Mouse (Mus musculus) kidney, postnatal 10 days (tissue): Measurements from ENCODE around the gene Pnn.
"Not testable (repeated sequence)": the region's sequence is repeated elsewhere in the genome, so short reads cannot be mapped to it uniquely, and the experiment has no call there.

ENCODE experiments used
- DNase-seq: peaks from one replicate; pipeline ENCODE4 v3.0.0; 2021; ENCODE audit warnings: mixed read lengths

The Pnn gene

DNA sequence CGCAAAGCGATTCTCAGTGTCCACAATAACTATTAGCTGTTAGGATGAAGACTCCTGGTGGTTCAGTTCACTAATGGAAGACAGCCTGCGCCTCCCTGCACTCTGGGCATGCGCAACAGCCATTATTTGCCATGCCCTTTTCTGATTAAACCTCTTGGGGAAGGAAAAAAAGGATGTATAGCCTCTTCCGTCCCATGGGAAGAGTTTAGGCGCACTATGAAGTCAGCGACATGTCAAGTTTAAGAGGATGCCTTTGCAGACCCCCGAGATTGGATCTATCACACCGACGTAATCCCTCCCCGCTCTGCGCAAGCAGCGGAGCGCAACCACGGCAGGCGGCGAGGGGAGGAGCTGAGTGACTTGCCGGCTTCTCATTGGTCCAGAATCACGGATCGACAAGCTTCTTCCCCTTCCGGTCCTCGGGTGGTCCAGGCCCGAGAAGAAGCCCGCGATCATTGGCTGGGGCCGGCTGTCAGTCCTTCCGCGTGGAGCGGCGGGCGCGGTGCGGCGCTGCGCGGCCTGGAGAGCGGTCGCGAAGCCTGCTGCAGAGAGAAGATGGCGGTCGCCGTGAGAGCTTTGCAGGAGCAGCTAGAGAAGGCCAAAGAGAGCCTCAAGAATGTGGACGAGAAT is at the start of gene Pnn:
Gene Pnn, plus strand, starts transcription at position 437 of the 630 bp plus-strand sequence.
- DNase-seq = peak; percentile 98

DNA sequence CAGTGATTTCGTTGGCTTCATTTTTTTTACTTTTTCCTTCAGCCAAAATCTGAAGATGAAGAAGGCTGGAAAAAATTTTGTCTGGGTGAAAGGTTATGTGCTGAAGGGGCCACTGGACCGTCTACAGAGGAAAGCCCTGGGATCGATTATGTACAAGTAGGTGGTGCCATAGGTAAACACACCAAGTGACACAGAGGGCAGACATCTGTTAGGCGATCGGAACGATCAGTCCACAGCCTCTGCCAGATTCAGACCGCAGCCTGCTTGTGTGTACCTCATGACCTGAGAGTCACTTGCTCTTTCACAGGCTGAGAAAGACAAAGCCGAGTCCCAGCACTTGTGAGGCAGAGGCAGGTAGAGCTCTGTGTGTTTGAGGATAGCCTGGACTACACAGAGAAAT is 48.7 kb upstream of the Pnn start:
- DNase-seq = no peak

DNA sequence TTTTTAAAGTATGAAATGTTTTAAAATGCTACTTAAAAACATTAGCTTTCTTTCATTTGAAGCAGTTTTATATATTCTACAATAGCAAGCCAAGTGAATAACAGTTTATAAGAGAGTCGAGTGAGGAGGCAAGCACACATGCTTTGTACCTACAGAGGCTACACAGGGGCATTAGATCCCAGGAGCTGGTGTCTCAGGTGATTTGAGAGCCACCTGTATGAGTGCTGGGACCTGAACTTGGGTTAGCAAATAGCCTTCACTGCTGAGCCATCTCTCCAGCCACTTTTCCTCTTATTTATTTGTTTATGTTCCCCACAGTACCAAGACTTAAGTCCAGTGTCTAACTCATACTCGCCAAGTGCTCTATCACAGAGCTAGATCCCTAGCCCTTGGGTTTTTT is 46.8 kb upstream of the Pnn start:
- DNase-seq = no peak

DNA sequence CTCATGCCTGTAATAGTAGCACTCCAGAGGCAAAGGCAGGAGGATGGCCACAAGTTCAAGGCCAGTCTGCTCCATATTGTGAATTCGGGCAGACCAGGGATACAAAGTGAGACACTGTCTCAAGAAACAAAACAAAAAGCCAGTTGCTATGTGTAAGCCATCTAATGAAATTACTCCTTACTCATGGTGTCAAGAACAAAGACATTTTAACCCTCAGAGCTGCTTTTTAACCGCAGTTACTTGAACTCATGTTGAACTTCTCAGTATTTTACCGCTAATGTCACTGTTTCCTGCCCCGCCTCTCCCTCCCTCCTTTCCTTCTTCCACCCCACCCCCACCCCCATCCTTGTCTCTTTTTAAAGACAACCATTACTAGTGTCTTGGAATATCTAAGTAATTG is 45.4 kb upstream of the Pnn start:
- no peak for DNase-seq

DNA sequence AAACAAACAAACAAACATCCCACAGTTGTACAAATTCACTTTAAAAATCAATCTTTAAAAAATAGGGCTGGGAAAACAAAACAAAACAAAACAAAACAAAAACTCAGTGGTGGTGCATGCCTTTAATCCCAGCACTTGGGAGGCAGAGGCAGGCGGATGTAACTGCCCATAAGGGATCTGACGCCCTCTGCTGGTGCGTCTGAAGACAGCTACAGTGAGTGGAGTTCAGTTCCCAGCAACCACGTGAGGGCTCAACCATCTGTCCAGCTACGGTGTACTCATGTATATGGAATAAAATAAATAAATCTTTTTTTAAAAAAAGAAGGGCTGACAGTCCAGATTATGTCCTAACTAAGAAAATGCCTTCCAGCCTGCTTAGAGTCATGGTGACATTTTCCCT is 34.6 kb upstream of the Pnn start:
- no peak for DNase-seq

DNA sequence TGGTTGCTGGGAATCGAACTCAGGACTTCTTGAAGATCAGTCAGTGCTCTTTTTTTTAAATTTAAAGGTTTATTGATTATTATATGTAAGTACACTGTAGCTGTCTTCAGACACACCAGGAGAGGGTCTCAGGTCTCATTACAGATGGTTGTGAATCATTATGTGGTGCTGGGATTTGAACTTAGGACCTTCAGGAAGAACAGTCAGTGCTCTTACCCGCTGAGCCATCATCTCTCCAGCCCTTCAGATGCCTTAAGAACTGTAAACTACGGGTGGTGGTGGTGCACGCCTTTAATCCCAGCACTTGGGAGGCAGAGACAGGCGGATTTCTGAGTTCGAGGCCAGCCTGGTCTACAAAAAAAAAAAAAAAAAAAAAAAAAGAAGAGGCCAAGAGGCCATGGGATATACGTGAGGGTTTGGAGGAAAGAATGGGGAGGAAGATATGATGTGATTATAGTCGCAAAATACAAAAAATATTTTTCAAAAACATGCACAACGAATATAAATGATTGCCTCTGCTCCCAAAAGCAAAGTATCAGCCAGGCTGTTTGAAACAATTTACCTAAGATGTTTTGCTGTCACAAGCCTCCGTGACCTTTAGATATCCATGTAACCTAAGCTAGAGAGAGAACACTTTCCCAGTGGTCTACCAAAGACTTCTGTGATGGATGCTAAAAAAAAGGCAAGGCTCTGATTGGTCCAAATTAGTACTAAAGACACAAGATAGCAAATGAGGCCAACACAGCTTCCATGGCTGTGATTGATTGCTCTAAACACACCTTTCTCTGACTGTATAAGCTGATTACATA is 27.3 kb upstream of the Pnn start:
- no peak for DNase-seq

DNA sequence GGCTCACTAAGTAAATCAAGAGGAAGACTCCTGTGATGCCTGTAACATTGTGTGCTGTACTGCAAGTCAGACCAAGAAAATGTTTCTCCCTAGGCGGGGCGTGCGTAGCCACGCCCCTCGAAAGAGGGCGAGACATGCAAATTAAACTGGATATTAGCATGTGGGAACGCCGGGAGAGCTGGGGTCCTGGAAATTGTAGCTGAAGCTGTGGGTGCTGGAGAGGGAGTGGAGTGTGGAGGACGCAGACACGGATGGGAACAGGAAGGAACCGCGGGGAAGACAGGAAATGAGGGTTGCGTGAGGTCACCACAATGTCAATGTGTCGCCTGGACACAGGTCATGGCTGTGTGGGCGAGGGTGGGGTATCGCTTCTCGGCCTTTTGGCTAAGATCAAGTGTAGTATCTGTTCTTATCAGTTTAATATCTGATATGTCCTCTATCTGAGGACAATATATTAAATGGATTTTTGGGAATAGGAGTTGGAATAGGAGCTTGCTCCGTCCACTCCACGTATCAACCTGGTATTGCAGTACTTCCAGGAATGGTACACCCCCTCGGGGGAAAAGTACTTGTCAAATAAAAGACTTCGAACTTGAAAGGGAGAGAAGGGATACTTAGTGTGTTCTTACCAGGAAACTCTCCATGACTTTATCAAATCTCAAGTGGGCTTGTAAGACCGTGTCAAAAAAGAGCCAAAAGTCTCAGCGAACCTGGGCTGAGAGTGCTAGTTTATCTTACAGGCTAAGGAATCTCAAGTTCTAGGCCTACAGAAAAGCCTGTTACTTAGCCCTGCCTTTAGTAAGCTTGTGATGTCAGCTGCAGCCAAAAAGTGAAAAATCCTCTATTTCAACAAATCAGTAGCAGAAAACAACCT is 26.5 kb upstream of the Pnn start:
- peak; percentile 62 for DNase-seq

DNA sequence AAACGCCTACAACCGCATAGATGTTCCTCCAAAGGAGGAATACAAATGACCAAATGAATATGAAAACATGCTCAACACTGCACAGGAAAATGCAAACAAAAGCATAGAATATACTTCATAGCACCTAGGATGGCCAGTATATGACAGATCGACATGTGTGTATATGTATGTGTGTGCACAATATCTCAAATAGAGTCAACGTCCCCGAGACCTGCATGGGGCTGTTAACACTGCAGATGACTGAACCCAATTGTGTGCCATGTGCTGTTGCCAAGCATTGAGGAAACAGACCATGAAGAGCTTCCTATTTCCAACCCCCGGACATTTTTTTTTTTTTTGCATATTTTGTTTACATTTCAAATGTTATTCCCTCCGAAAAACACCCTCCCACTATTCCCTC is 25.8 kb upstream of the Pnn start:
- no peak for DNase-seq

DNA sequence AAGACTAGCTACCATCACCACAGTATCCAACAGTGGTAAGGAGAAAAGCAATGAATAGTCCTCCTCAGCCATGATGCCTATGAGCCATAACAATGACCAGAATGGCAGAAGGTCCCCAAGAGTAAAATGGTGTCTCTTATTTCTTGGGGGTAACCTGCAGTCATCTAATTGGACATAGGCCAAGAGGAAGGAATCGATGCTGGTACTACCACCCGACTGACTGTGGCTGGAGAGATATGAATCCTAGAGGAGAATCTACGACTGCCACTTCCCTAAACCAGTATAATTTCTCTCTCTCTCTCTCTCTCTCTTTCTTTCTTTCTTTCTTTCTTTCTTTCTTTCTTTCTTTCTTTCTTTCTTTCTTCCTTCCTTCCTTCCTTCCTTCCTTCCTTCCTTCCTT is 14.2 kb upstream of the Pnn start:
- DNase-seq = no peak

DNA sequence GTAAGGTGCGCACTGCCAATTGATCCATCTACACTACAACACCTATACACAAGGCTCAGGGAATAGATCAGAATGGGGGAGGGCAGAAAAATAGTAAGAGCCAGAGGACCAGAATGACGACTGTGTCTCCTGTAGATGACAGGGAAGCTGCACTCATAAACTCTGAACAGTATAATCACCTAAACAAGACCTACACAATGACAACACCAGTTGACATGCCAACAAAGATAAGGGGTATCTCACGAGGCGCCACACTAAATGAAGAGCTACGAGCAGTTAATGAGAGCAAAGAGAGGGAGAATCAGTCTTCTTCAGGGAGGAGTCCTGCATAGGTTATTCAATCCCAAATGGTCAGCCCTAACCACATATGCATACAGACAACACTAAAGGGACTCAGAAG is 13.5 kb upstream of the Pnn start:
- no peak for DNase-seq

DNA sequence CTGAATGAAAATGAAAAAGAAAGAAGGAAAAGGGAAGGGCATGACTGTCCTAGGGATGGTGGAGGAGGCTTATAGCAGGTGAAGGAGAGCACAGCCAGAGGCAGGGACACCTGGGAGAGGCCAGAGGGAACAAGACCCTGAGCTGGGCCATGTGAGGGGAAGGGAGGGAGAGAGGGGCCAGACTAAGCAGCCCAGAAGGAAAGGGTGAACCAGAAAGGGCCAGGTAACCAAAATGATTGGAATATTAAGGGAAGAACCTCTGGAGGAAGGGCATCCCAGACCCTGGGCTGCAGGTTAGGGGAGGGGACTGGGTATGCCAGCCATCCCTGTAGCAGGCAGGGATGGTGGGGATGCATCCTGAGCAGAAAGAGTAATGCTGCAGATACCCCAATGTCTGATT is 12.7 kb upstream of the Pnn start:
- DNase-seq = no peak

DNA sequence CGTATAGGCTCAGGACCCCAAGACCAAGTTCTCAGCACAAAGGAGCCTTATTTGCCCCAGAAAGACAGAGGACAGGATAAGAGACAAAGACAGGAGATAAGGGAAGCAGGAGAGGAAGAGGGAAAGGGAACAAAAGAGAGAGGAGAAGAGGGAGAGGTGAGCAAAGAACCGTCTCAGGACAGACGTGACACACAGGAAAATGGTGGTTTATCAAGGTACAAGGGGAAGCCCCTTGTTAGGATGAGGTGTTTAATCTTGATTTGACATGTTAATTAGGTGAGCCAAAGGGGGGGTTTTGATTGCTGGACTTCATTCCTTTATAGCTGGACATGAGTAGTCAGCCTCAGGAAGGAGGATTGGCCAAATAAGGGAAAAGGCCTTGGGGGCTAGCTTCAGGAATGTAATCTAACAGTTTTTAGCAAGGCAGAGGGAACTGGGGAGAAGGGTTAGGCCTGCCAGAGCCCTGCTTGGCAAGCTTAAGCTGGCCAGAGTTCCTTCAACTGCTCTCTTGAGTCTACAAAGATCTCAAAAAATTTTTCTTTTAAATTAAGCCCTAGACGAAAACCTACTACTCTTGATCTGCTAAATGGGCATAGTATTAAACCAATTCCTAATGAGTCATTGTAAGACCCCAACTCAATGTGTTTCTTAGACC is 11.4 kb upstream of the Pnn start:
- no peak for DNase-seq

DNA sequence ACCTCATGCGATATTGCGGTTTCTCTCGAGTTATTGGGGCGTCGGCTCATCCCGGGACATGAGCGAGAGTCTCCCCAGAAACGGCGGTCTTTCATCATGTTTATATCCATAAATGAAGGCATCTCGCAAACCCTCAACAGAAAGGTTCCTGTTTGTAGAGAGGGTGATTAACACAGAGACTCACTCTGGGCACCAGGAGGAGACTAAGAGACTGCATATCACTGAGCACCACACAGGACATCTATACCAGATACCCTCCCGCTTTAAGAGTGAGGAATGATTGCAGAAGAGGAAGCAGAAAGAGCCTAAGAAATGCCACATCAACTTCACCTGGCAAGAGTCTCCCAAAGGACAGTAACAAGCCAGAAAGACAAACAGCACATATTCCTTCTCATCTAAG is 10.5 kb upstream of the Pnn start:
- no peak for DNase-seq

DNA sequence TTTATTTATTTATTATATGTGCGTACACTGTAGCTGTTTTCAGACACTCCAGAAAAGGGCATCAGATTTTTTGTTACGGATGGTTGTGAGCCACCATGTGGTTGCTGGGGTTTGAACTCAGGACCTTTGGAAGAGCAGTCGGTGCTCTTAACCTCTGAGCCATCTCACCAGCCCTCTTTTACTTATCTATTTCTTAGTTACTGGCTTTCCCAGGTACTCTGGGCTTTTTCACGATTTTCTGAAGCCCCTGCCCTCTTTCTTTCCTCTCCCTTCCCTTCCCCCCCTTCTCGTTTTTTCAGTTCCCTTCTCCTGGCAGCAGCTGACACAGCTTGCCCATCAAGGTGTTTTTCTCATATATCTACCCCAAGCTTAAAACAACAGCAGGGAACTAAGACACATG is 8.4 kb upstream of the Pnn start:
- DNase-seq = not testable (repeated sequence)

DNA sequence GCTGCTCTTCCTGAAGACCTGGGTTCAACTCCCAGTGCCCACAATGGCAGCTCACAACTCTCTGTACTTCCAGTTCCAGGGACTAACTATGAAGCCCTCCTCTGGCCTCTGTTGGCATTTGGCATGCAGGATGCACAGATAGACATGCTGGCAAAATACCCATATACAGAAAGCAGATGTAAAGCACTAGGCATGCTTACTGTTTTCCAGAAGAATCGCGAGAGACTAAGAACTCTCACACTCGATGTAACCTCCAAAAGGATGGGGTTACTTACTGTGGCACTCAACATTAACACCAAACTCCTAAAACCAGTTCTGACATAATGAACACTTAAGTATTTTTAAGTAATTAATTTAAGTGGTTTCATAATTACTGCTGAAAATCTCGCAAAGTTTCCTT is 6.4 kb upstream of the Pnn start:
- DNase-seq = no peak

DNA sequence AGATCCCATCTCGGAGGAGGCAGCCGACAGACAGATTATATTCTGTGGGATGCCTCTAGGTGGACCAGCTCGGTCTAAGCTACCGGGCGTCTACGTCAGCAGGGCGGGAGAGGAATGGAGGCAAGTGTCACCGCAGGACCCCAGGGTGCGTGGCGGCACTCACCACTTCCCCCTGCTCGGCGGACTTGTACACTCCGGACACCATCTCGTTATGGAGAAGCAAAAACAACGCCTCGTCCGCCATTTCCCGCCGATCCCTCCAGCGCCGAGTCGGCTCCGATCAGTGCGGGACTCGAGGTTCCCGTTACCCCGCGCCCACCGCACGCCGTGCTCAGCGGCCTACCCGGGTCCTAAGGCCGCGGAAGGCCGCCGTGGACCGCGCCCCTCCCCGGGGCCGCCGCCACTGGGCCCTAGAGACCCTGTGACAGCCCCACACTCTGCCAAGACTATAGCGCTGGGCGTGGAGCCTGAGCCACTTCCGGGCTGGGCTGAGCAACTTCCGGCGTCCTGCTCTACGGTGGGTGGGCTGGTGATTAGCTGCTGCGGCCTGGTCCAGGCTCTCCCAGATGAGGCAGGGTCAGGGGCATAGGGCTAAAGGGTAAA is 5.6 kb upstream of the Pnn start, which contains the start of gene Trappc6b:
Gene Trappc6b, minus strand, starts transcription at position 480 of the 603 bp plus-strand sequence.
- peak; percentile 89 for DNase-seq

DNA sequence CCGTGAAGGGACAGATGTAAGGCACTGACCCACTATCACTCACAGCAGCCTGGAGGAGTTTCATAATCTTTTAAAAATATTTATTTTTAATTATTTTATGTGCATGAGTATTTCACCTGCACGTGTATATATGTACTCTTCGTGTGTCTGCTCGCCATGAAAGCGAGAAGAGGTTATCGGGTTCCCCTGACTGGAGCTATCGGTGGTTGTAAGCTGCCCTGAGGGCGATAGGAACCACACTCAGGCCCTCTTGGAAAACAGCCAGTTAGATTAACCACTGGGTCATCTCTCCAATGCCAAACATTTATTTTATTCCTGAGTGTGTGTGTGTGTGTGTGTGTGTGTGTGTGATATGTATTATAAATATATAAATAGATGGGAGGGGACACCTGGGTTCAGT is 1.8 kb upstream of the Pnn start:
- no peak for DNase-seq

DNA sequence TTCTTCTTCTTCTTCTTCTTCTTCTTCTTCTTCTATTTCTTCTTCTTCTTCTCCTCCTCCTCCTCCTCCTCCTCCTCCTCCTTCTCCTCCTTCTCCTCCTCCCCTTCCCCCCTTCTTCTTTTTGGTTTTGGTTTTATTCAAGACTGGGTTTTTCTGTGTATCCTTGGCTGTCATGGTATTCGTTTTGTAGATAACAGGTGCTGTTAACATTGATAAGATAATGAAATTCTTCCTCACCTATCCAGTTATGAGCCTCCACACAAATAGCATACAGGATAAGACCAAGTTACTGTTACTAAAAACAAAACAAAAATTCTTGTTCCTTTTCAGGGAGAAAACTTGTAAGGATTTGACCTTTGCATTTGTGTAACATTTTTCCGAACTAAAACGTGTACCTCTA is 908 bp upstream of the Pnn start:
- DNase-seq = no peak

DNA sequence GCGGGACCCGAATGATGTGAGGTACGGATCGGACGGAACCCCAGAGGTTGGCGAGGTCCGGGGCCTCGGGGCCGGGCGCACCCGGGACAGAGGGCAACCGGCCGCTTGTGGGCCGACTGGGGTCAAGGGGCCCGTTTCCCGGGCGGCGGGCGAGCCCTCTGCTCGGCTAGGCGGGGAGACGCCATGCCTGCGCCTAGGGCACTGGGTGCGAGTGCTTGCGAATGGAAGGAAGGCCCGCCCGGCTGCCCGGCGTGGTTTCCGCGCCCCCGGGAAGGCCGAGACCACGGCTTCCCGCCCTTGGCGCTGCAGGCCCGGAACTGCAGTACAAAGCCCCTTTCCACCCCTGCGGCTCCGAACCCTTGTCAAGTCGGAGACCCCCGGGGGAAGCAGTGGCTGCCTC is 411 bp downstream of the Pnn start:
- no peak for DNase-seq

DNA sequence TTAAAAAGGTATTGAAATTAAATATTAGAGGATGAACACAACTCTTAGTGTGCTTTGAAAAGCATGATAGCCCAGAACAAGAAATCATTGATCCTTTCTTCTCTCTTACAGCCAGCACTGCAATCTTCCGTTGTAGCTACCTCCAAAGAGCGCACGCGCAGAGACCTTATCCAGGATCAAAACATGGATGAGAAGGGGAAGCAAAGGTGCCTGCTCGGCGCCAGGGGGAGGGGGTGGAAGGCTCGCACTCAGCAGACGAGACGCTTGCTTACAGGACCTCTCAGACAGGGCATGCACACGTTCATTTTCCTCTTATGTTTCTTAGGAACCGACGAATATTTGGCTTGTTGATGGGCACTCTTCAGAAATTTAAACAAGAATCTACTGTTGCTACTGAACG is 2.1 kb downstream of the Pnn start:
- DNase-seq = no peak

DNA sequence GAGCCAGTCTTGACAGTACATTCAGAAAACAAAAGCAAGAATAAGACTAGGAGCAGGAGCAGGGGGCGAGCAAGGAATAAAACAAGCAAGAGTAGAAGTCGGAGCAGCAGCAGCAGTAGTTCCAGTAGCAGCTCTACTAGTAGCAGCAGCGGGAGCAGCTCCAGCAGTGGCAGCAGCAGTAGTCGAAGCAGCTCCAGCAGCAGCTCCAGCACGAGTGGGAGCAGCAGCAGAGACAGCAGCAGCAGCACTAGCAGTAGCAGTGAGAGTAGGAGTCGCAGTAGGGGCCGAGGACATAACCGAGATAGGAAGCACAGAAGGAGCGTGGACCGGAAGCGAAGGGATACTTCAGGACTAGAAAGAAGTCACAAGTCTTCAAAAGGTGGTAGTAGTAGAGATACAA is 5.6 kb downstream of the Pnn start:
- DNase-seq = no peak

DNA sequence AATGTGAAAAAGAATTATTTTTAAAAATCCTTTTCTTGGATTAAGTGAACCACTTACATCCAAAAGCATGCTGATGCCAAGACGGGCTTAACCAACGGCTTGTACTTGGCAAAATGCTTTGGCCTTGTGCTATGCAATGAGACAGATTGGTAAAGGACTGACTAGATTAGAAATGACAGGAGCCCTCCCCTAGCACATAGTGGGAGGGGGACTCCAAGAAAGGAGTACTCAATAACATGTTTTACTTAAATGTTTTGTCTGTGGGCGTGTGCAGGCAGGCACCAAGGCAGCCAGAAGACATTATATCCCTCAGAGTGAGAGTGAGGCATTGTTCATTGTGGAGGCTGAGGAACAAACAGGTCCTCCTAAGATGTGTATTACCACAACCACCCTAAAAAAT is 7.4 kb downstream of the Pnn start:
- DNase-seq = no peak

DNA sequence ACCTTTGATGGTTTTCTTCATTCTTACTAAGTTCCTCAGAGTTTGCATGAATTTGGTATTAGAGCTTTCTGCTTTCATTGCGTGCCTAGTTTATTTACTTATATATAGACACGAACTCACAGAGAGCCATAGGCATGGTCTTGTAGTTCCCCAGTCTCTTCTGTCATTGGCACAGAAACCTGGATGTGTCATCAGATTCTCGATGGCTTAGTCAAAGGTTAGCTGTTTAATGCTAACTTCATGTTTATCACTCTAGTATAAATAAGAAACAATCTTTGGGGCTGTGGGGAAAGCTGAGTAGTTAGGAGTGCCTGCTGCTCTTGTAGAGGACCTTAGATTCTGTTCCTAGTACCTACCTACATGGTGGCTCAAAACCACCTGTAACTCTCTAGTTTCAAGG is 10.3 kb downstream of the Pnn start:
- no peak for DNase-seq
